ENCODE assay signal across 13 mouse cellular contexts in genomic region chr11:90094700-90095355, GRCm38 (mm10).
DNase-seq lines count a peak whose midpoint lies in the region; ATAC-seq lines count a peak whose summit lies in the region.
"Had no signal": no experiment of that assay in that cellular context is flagged by ENCODE, and none has a peak within 500 bp of the region (broad histone marks: within the 10 kb centered on the region; RNA-seq: fewer than 3 reads in every experiment).

No protein-coding gene starts in this region.

- H3K9me3 ChIP-seq in intestine, embryonic 16.5 days (ENCODE audit: control insufficient read depth, low read length), result no peaks in the 10 kb centered on the region
- H3K9me3 ChIP-seq: limb, embryonic 13.5 days had no signal

- WGBS in intestine, embryonic 16.5 days, result 58% methylated on average over 7 of the region's 7 CpGs

- no peak overlapping the region for H3K4me2 ChIP-seq in intestine, embryonic 16.5 days (ENCODE audit: low read depth, low read length)
- H3K4me2 ChIP-seq: limb, embryonic 13.5 days had no signal

- no peaks in the 10 kb centered on the region for H3K27me3 ChIP-seq in intestine, embryonic 16.5 days (replicated peaks; ENCODE audit: control insufficient read depth, insufficient read depth, low read length)
- H3K27me3 ChIP-seq: limb, embryonic 13.5 days had no signal

- no peaks in the 10 kb centered on the region for H3K4me1 ChIP-seq in intestine, embryonic 16.5 days (ENCODE audit: control insufficient read depth, insufficient read depth, low read length)

- H3K36me3 ChIP-seq in intestine, embryonic 16.5 days (ENCODE audit: control insufficient read depth, insufficient read depth, low read length), result no peaks in the 10 kb centered on the region
- H3K36me3 ChIP-seq: limb, embryonic 13.5 days had no signal

- no peak overlapping the region for H3K9ac ChIP-seq in intestine, embryonic 16.5 days (ENCODE audit: low read depth, low read length)
- H3K9ac ChIP-seq: limb, embryonic 13.5 days had no signal

- H3K4me3 ChIP-seq in intestine, embryonic 16.5 days (ENCODE audit: low read length), result no peak overlapping the region
- H3K4me3 ChIP-seq: limb, embryonic 13.5 days had no signal

- peak; percentile 32 to 34 for DNase-seq in frontal cortex, postnatal 10 days (ENCODE audit: low spot score in 2 of 2)
- DNase-seq in frontal cortex, postnatal 36 days (ENCODE audit: low spot score in 2 of 2), result no peak
- DNase-seq in left cerebral cortex, postnatal 10 days (ENCODE audit: extremely low spot score in 1 of 2, low spot score in 2 of 2), result peak; percentile 31 to 62
- no peak for DNase-seq in left cerebral cortex, adult 18-20 months (ENCODE audit: low spot score in 2 of 2)
- peak; percentile 11 for DNase-seq in right cerebral cortex, postnatal 14 days
- no peak for DNase-seq in right cerebral cortex, postnatal 25 days
- no peak for DNase-seq in thymus, postnatal 4 days
- DNase-seq: cerebellum, postnatal 36 days; spleen, adult 18-20 months; thymus, adult 2 months had no signal

- intact Hi-C loops in left cerebral cortex, postnatal 10 days (cut with DNase I), result no loop called here

- H3K27ac ChIP-seq in intestine, embryonic 16.5 days (ENCODE audit: low read length), result no peak overlapping the region
- H3K27ac ChIP-seq: kidney, postnatal 0 days; limb, embryonic 13.5 days had no signal

- no peak for ATAC-seq in intestine, embryonic 16.5 days

Comparison
In these comparisons a context has a peak if more than half of its experiments do, and no peak if none do; other contexts are left out.
1. DNase-seq: peak in frontal cortex, postnatal 10 days (2 of 2), left cerebral cortex, postnatal 10 days (2 of 2) and right cerebral cortex, postnatal 14 days (single experiment); none in frontal cortex, postnatal 36 days (0 of 2), left cerebral cortex, adult 18-20 months (0 of 2), right cerebral cortex, postnatal 25 days (single experiment) and thymus, postnatal 4 days (single experiment).